Mouse (Mus musculus): ENCODE measurements around the gene Slc35f1.

DNA sequence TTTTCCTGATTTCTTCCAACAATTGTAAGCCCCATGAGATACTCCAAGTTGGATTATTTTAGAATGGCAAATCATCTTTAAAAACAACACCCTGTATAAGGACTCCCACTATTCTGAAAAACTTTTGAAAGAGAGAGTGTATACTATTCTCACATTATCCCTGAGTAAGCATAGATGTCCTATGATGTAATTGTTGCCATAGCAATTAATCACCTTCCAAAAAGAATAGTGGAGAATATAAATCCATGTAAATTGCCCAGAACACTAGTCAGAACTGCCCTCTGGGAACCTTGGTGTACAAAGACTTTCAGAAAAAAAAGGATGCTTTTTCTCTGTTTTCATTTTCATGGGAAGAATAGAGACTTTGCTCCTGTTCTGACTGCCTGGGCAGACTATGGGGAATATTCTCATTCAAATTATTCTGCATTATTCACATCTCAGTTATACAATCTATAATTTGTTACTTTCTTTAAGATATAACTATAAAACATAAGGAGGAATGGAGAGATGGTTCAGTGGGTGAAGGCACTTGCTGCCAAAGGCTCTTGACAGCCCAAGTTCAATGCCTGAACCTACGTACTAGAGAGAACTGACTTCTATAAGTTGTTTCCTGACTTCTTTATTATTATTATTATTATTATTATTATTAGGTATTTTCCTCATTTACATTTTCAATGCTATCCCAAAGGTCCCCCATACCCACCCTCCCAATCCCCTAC, 28.0 kb downstream of the Slc35f1 start:
- TF ChIP-seq CTCF (IDR thresholded peaks at IDR 0.05; ENCODE audit: low read depth, low read length) (no peak), POLR2A (IDR thresholded peaks at IDR 0.05; ENCODE audit: extremely low read depth, insufficient read depth, low read length) (no peak)

All from liver, adult 2 months (tissue).